Mouse (Mus musculus) G1E (cell line): ENCODE measurements around the gene Tdrd9. TPM values are rescaled to one million over a fixed set of nuclear protein-coding genes. Genes with fewer than 3 reads are reported as not detected.
"Not testable (repeated sequence)": the region's sequence is repeated elsewhere in the genome, so short reads cannot be mapped to it uniquely, and the experiment has no call there.

Experiments used
- ATAC-seq: 2 replicates; pipeline ENCODE4 v1.8.0; 2016; ENCODE audit warnings: mild to moderate bottlenecking; ENCODE audit not compliant: insufficient number of reproducible peaks, poor library complexity, low FRiP score, severe bottlenecking; ENCODE audit errors: extremely low read depth
- DNase-seq: peaks from one replicate; pipeline ENCODE4 v3.0.0; 2012; ENCODE audit warnings: low spot score
- H3K27me3 ChIP-seq: 2 replicates; pipeline ENCODE4 v1.6.1; 2012; ENCODE audit warnings: mild to moderate bottlenecking, low read length, inconsistent platforms; ENCODE audit not compliant: insufficient read depth
- H3K36me3 ChIP-seq: replicated peaks from 2 replicates; pipeline ENCODE3; 2012; ENCODE audit warnings: mild to moderate bottlenecking, inconsistent platforms
- H3K4me1 ChIP-seq: 2 replicates; pipeline ENCODE4 v1.6.1; 2012; ENCODE audit warnings: low read depth, low read length, inconsistent platforms, mixed read lengths; ENCODE audit not compliant: insufficient read depth
- H3K4me3 ChIP-seq: 2 replicates; pipeline ENCODE4 v1.5.1; 2012; ENCODE audit warnings: low read depth, mild to moderate bottlenecking, inconsistent platforms, low read length, moderate library complexity, mixed read lengths
- H3K9me3 ChIP-seq: replicated peaks from 2 replicates; pipeline ENCODE4 v1.6.1; 2012; ENCODE audit warnings: inconsistent platforms
- CTCF ChIP-seq: IDR thresholded peaks from 2 replicates; pipeline ENCODE4 v1.5.1; 2012; ENCODE audit warnings: low read depth, low read length, inconsistent platforms, mixed read lengths
- GATA1 ChIP-seq: IDR thresholded peaks from 2 replicates; pipeline ENCODE4 v1.6.1; 2012; ENCODE audit warnings: borderline replicate concordance, low read length, inconsistent platforms, mixed read lengths
- GATA2 ChIP-seq: IDR thresholded peaks from 2 replicates; pipeline ENCODE4 v1.6.1; 2012; ENCODE audit warnings: low read depth, low read length, inconsistent platforms, borderline replicate concordance
- POLR2AphosphoS5 ChIP-seq: IDR thresholded peaks from 2 replicates; pipeline ENCODE4 v1.6.1; 2012; ENCODE audit warnings: low read depth, low read length, inconsistent platforms; ENCODE audit not compliant: insufficient replicate concordance
- TAL1 ChIP-seq: conservative IDR thresholded peaks from 2 replicates; pipeline ENCODE4 v1.6.1; 2012; ENCODE audit warnings: low read depth, low read length, inconsistent platforms, mixed read lengths
- polyA plus RNA-seq: library from polyadenylated mRNA; stranded (reverse); fragments of >175 nt; gene quantifications from 2 replicates; pipeline ENCODE4 v1.2.3, GENCODE M21; 2012
- total RNA-seq, 2 experiments: library from RNA; stranded (forward) in 1 of 2; stranded (reverse) in 1 of 2; fragments of 200-1000 nt in 1 of 2; fragments of >200 nt in 1 of 2; fragmentation: Nextera tagmentation in 1 of 2; gene quantifications; 2 replicates each; pipeline ENCODE4 v1.2.3; 2014 to 2017

Tdrd9 gene
- total and polyA plus RNA-seq, 3 experiments = 0.76 TPM; not detected in 2

DNA sequence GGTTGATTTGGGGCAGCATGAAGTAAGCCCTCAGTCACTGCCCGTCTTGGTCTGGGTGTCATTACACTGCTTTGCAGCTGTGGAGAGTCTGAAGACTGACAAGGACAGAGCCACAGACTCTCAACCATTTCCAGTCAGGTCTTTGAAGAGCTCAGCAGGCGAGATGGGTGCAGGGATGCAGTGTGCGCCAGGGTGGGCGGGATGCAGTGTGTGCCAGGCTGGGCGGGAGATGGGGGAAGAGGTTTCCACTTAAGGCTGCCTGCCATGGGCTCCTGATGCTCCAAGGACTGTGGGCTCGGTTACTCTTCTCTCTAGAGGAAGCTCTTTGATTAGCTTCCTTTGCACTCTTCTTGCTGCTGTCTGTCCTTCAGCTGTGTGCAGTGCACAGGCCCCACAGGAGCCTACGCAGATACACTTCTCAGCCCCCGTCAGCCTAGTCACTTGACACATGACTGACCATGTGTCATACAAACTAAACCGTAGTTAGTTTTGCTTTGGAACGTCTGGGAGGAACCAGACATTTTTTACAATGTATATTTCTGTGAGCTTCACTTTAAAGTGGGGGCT, 62.1 kb downstream of the Tdrd9 start:
- no peaks in the 10 kb centered on the region; the same call in 1 of the 2 replicates for H3K4me1 ChIP-seq
- H3K9me3 ChIP-seq = no peaks in the 10 kb centered on the region
- H3K4me3 ChIP-seq = no peak overlapping the region
- ATAC-seq (no peak), DNase-seq (no peak)
- H3K36me3 ChIP-seq = no peaks in the 10 kb centered on the region
- TF ChIP-seq GATA1 (no peak), GATA2 (no peak), POLR2AphosphoS5 (no peak)
- H3K27me3 ChIP-seq = peaks cover 4% of the 10 kb centered on the region; the same call in 1 of the 2 replicates

DNA sequence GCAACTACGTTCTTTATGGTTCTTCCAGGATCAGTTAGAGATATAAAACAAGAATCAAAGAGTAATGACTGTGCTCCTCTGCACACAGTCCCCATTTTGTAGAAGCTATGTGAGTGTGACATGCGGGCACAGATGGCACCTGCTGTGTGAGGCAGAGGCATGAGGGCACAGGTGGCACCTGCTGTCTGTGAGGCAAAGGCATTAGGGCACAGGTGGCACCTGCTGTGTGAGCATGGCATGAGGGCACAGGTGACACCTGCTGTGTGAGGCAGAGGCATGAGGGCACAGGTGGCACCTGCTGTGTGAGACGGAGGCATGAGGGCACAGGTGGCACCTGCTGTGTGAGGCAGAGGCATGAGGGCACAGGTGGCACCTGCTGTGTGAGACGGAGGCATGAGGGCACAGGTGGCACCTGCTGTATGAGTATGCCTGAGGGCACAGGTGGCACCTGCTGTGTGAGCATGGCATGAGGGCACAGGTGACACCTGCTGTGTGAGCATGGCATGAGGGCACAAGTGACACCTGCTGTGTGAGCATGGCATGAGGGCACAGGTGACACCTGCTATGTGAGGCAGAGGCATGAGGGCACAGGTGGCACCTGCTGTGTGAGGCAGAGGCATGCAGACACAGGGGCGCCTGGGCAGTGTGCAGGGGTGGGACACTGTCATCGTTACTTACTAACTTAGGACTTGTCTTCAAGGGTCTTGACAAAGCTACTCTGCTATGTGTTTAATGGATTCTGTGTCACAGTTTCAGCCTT, 64.2 kb downstream of the Tdrd9 start:
- not testable (repeated sequence) for H3K36me3 ChIP-seq, H3K4me1 ChIP-seq, H3K27me3 ChIP-seq, ATAC-seq, DNase-seq, H3K9me3 ChIP-seq
- 0 out of 2 replicates have a peak, but pooled peaks have one; percentile 42 for TF ChIP-seq POLR2AphosphoS5
- H3K4me3 ChIP-seq = peak overlapping the region; percentile 31; the same call in 1 of the 2 replicates

- H3K4me1 ChIP-seq = no peaks in the 10 kb centered on the region; the same call in 1 of the 2 replicates
- no peak overlapping the region for H3K4me3 ChIP-seq
- H3K27me3 ChIP-seq = peaks cover 5% of the 10 kb centered on the region; the same call in 1 of the 2 replicates
- no peaks in the 10 kb centered on the region for H3K9me3 ChIP-seq
- TF ChIP-seq CTCF = no peak
- TF ChIP-seq GATA1 = no peak
- TF ChIP-seq POLR2AphosphoS5 = no peak
- TF ChIP-seq TAL1 = no peak
- TF ChIP-seq GATA2 = no peak
- H3K36me3 ChIP-seq = no peaks in the 10 kb centered on the region
- DNase-seq (no peak), ATAC-seq (no peak)
Measured at GRCm38 (mm10) chr12:112038441-112038840, 67.1 kb downstream of the Tdrd9 start.

- Histone ChIP-seq H3K4me1 (no peaks in the 10 kb centered on the region; the same call in 1 of the 2 replicates), H3K27me3 (peaks cover 5% of the 10 kb centered on the region; the same call in 1 of the 2 replicates), H3K9me3 (no peaks in the 10 kb centered on the region), H3K36me3 (no peaks in the 10 kb centered on the region), H3K4me3 (no peak overlapping the region)
- no peak; the same call in 1 of the 2 replicates for ATAC-seq
- TF ChIP-seq TAL1 (no peak), CTCF (no peak)
- DNase-seq = no peak
Measured at GRCm38 (mm10) chr12:112039169-112039568, 67.8 kb downstream of the Tdrd9 start.

GRCm38 (mm10) chr12:112042681-112043080, 71.3 kb downstream of the Tdrd9 start:
- no peak overlapping the region for H3K4me3 ChIP-seq
- ATAC-seq (no peak), DNase-seq (no peak)
- H3K9me3 ChIP-seq = no peaks in the 10 kb centered on the region
- H3K4me1 ChIP-seq = no peaks in the 10 kb centered on the region
- no peaks in the 10 kb centered on the region for H3K36me3 ChIP-seq
- peaks cover 12% of the 10 kb centered on the region; the same call in 1 of the 2 replicates for H3K27me3 ChIP-seq
- no peak for TF ChIP-seq GATA1
- no peak for TF ChIP-seq CTCF
- no peak for TF ChIP-seq TAL1
- TF ChIP-seq GATA2 = no peak
- TF ChIP-seq POLR2AphosphoS5 = no peak

DNA sequence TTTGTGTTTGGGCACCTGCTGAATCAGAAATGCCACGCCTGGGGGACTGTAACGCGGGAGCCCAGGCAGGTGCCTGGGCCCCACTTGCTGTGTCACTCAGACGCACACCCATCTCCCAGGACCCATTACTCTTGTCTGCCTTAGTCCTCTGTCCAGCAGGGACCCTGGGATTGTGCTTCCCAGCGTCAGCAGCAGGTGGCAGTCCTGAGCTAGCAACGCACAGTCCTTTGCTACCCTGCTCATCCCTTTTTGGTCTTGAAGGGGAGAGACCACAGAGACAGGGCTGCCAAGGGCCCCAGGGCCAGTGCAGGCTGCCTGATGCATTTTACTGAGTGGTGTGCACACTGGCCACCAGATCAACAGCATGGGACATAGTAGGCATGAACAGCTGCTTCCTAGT, 106.3 kb downstream of the Tdrd9 start:
- no peaks in the 10 kb centered on the region for H3K4me1 ChIP-seq
- peak; percentile 42 for DNase-seq
- no peaks in the 10 kb centered on the region for H3K36me3 ChIP-seq
- H3K9me3 ChIP-seq = no peaks in the 10 kb centered on the region
- H3K27me3 ChIP-seq = peaks cover 9% of the 10 kb centered on the region; the same call in 1 of the 2 replicates
- no peak for TF ChIP-seq POLR2AphosphoS5
- peak; percentile 92 for TF ChIP-seq CTCF
- no peak overlapping the region for H3K4me3 ChIP-seq
- peak; percentile 40; the same call in 1 of the 2 replicates for ATAC-seq

- Histone ChIP-seq H3K4me3 (no peak overlapping the region), H3K4me1 (no peaks in the 10 kb centered on the region), H3K36me3 (no peaks in the 10 kb centered on the region), H3K9me3 (no peaks in the 10 kb centered on the region), H3K27me3 (peaks cover 9% of the 10 kb centered on the region; the same call in 1 of the 2 replicates)
- TF ChIP-seq TAL1 (no peak), GATA1 (no peak), CTCF (no peak), GATA2 (no peak), POLR2AphosphoS5 (no peak)
- ATAC-seq (no peak), DNase-seq (no peak)
Measured at GRCm38 (mm10) chr12:112079911-112080310, 108.6 kb downstream of the Tdrd9 start.
